Mouse (Mus musculus) liver, embryonic 16.5 days (tissue): ENCODE results near the gene Uimc1. TPM values are rescaled to one million over a fixed set of nuclear protein-coding genes. Genes with fewer than 3 reads are reported as not detected.

Experiments
- ATAC-seq: fragments of 200-750 bp; cut with Nextera tagmentation; 2 replicates; pipeline ENCODE4 v1.8.0; 2017; ENCODE audit warnings: low read depth, mild to moderate bottlenecking, moderate number of reproducible peaks, moderate library complexity
- H3K27ac ChIP-seq: fragments of 300-500 bp; sonication (generic); 2 replicates; pipeline ENCODE4 v1.5.1; 2014; ENCODE audit warnings: mild to moderate bottlenecking, low read length
- H3K27me3 ChIP-seq: fragments of 300-500 bp; sonication (generic); 2 replicates; pipeline ENCODE4 v1.6.1; 2014; ENCODE audit warnings: low read depth, low read length, mixed read lengths; ENCODE audit not compliant: control insufficient read depth, insufficient read depth
- H3K36me3 ChIP-seq: fragments of 300-500 bp; sonication (generic); 2 replicates; pipeline ENCODE4 v1.6.1; 2014; ENCODE audit warnings: mild to moderate bottlenecking; ENCODE audit not compliant: control insufficient read depth, insufficient read depth
- H3K4me1 ChIP-seq: fragments of 300-500 bp; sonication (generic); 2 replicates; pipeline ENCODE4 v1.6.1; 2014; ENCODE audit warnings: low read depth, low read length, mixed read lengths; ENCODE audit not compliant: control insufficient read depth
- H3K4me2 ChIP-seq: fragments of 300-500 bp; sonication (generic); 2 replicates; pipeline ENCODE4 v1.6.1; 2014; ENCODE audit warnings: low read depth, low read length, mixed read lengths
- H3K4me3 ChIP-seq: fragments of 300-500 bp; sonication (generic); 2 replicates; pipeline ENCODE4 v1.5.1; 2014; ENCODE audit warnings: low read depth, mild to moderate bottlenecking, low read length
- H3K9ac ChIP-seq: fragments of 300-500 bp; sonication (generic); 2 replicates; pipeline ENCODE4 v1.6.1; 2014; ENCODE audit warnings: low read depth, low read length
- H3K9me3 ChIP-seq: fragments of 300-500 bp; sonication (generic); replicated peaks from 2 replicates; pipeline ENCODE4 v1.6.1; 2016; ENCODE audit warnings: low read length; ENCODE audit not compliant: control insufficient read depth
- WGBS: fragments of 180-500 bp; shearing (Covaris S2); extraction: QIAGEN DNeasy Blood & Tissue Kit; methylation state at CpG from one replicate; pipeline ENCODE4 v1.1.7; 2014; ENCODE audit not compliant: insufficient replicate concordance; 5-methylcytosine and 5-hydroxymethylcytosine counted together
- polyA plus RNA-seq: library from polyadenylated mRNA; unstranded; fragments of >200 nt; fragmentation: Nextera tagmentation; extraction: Ambion mirVana; gene quantifications from 2 replicates; pipeline ENCODE4 v1.2.1, GENCODE M21; 2015

Uimc1 gene
- polyA plus RNA-seq, 1 experiment from 2014 or later, result 13.9 TPM

- WGBS, result 74% methylated on average over 8 of the region's 8 CpGs
- Histone ChIP-seq H3K4me1 (no peaks in the 10 kb centered on the region), H3K9ac (no peak overlapping the region), H3K9me3 (no peaks in the 10 kb centered on the region), H3K27me3 (no peaks in the 10 kb centered on the region; the same call in 1 of the 2 replicates), H3K4me2 (no peak overlapping the region), H3K4me3 (no peak overlapping the region), H3K36me3 (no peaks in the 10 kb centered on the region), H3K27ac (no peak overlapping the region)
- ATAC-seq, result no peak
Measured at GRCm38 (mm10) chr13:54997568-54997967, 102.5 kb downstream of the Uimc1 start.

GRCm38 (mm10) chr13:54995161-54995560 lies 104.9 kb downstream of the Uimc1 start:
- Histone ChIP-seq H3K4me1 (no peaks in the 10 kb centered on the region), H3K9me3 (no peaks in the 10 kb centered on the region), H3K27me3 (no peaks in the 10 kb centered on the region), H3K36me3 (no peaks in the 10 kb centered on the region), H3K9ac (no peak overlapping the region), H3K4me3 (no peak overlapping the region), H3K27ac (no peak overlapping the region), H3K4me2 (no peak overlapping the region)
- WGBS, result 39% methylated on average over 6 of the region's 6 CpGs
- ATAC-seq, result no peak

GRCm38 (mm10) chr13:54994576-54994975 lies 105.5 kb downstream of the Uimc1 start:
- H3K36me3 ChIP-seq, result no peaks in the 10 kb centered on the region

GRCm38 (mm10) chr13:54992215-54992614 lies 107.9 kb downstream of the Uimc1 start:
- H3K36me3 ChIP-seq, result no peaks in the 10 kb centered on the region
- H3K27ac ChIP-seq, result no peak overlapping the region
- no peaks in the 10 kb centered on the region for H3K9me3 ChIP-seq
- no peak overlapping the region for H3K9ac ChIP-seq
- 64% methylated on average over 7 of the region's 7 CpGs for WGBS
- no peaks in the 10 kb centered on the region for H3K4me1 ChIP-seq
- ATAC-seq, result no peak
- no peak overlapping the region for H3K4me2 ChIP-seq
- no peak overlapping the region for H3K4me3 ChIP-seq
- no peaks in the 10 kb centered on the region for H3K27me3 ChIP-seq

More at GRCm38 (mm10) chr13:54994576-54994975, 105.5 kb downstream of the Uimc1 start:
- Histone ChIP-seq H3K4me1 (no peaks in the 10 kb centered on the region), H3K9me3 (no peaks in the 10 kb centered on the region), H3K9ac (no peak overlapping the region), H3K4me3 (no peak overlapping the region), H3K4me2 (no peak overlapping the region), H3K27me3 (no peaks in the 10 kb centered on the region), H3K27ac (no peak overlapping the region)
- 46% methylated on average over 4 of the region's 4 CpGs for WGBS
- ATAC-seq, result no peak

- H3K9ac ChIP-seq, result no peak overlapping the region
- ATAC-seq, result peak; percentile 21; the same call in 1 of the 2 replicates
- no peaks in the 10 kb centered on the region for H3K27me3 ChIP-seq
- H3K27ac ChIP-seq, result no peak overlapping the region
- no peaks in the 10 kb centered on the region for H3K36me3 ChIP-seq
- no peaks in the 10 kb centered on the region for H3K4me1 ChIP-seq
- no peak overlapping the region for H3K4me3 ChIP-seq
- H3K4me2 ChIP-seq, result no peak overlapping the region
- H3K9me3 ChIP-seq, result no peaks in the 10 kb centered on the region
- 14% methylated on average over 7 of the region's 7 CpGs for WGBS
Measured at GRCm38 (mm10) chr13:54988181-54988760, 111.8 kb downstream of the Uimc1 start.

GRCm38 (mm10) chr13:54987405-54987804 lies 112.7 kb downstream of the Uimc1 start:
- Histone ChIP-seq H3K4me2 (no peak overlapping the region), H3K9ac (no peak overlapping the region), H3K9me3 (no peaks in the 10 kb centered on the region), H3K4me3 (no peak overlapping the region), H3K27me3 (no peaks in the 10 kb centered on the region), H3K36me3 (no peaks in the 10 kb centered on the region), H3K4me1 (no peaks in the 10 kb centered on the region), H3K27ac (no peak overlapping the region)
- ATAC-seq, result no peak
- 65% methylated on average over 9 of the region's 9 CpGs for WGBS

GRCm38 (mm10) chr13:54983614-54984013 lies 116.5 kb downstream of the Uimc1 start:
- H3K4me2 ChIP-seq, result no peak overlapping the region
- no peaks in the 10 kb centered on the region for H3K9me3 ChIP-seq
- H3K36me3 ChIP-seq, result no peaks in the 10 kb centered on the region
- no peaks in the 10 kb centered on the region for H3K27me3 ChIP-seq
- WGBS, result 42% methylated on average over 2 of the region's 2 CpGs
- H3K4me3 ChIP-seq, result no peak overlapping the region
- no peaks in the 10 kb centered on the region for H3K4me1 ChIP-seq
- H3K9ac ChIP-seq, result no peak overlapping the region
- H3K27ac ChIP-seq, result no peak overlapping the region
- ATAC-seq, result no peak

- no peak overlapping the region for H3K9ac ChIP-seq
- no peak overlapping the region for H3K4me2 ChIP-seq
- no peaks in the 10 kb centered on the region for H3K36me3 ChIP-seq
- 32% methylated on average over 8 of the region's 8 CpGs for WGBS
- no peak for ATAC-seq
- no peaks in the 10 kb centered on the region for H3K9me3 ChIP-seq
- H3K4me1 ChIP-seq, result no peaks in the 10 kb centered on the region
- H3K4me3 ChIP-seq, result no peak overlapping the region
- no peaks in the 10 kb centered on the region for H3K27me3 ChIP-seq
- no peak overlapping the region for H3K27ac ChIP-seq
Measured at GRCm38 (mm10) chr13:54983001-54983400, 117.1 kb downstream of the Uimc1 start.

GRCm38 (mm10) chr13:54980957-54981356 lies 119.1 kb downstream of the Uimc1 start:
- H3K27ac ChIP-seq, result no peak overlapping the region
- WGBS, result 65% methylated on average over 12 of the region's 12 CpGs
- no peak for ATAC-seq

More at GRCm38 (mm10) chr13:54980957-54981356, 119.1 kb downstream of the Uimc1 start:
- no peak overlapping the region for H3K9ac ChIP-seq
- no peaks in the 10 kb centered on the region for H3K4me1 ChIP-seq
- no peak overlapping the region for H3K4me3 ChIP-seq
- H3K4me2 ChIP-seq, result no peak overlapping the region
- H3K9me3 ChIP-seq, result no peaks in the 10 kb centered on the region
- no peaks in the 10 kb centered on the region for H3K27me3 ChIP-seq
- no peaks in the 10 kb centered on the region for H3K36me3 ChIP-seq
